Mouse (Mus musculus) cerebellum, adult 2 months (tissue): Measurements from ENCODE around the gene Sult2b1. TPM values are rescaled to one million over a fixed set of nuclear protein-coding genes. Genes with fewer than 3 reads are reported as not detected.

Experiments
- DNase-seq, 2 experiments: peaks; one replicate each; pipeline ENCODE4 v3.0.0; 2021
- H3K27ac ChIP-seq: fragments of 200-500 bp; 2 replicates; pipeline ENCODE4 v1.5.1; 2012; ENCODE audit warnings: low read length, control low read depth, inconsistent platforms; ENCODE audit not compliant: insufficient read depth
- H3K27me3 ChIP-seq: fragments of 200-500 bp; 2 replicates; pipeline ENCODE4 v1.6.1; 2012; ENCODE audit warnings: inconsistent platforms, mild to moderate bottlenecking, low read length, moderate library complexity; ENCODE audit not compliant: control insufficient read depth, insufficient read depth
- H3K4me1 ChIP-seq: fragments of 200-500 bp; 2 replicates; pipeline ENCODE4 v1.6.1; 2011; ENCODE audit warnings: low read length; ENCODE audit not compliant: control insufficient read depth, insufficient read depth
- H3K4me3 ChIP-seq: fragments of 200-500 bp; replicated peaks from 2 replicates; pipeline ENCODE3; 2011; ENCODE audit warnings: mild to moderate bottlenecking, low read depth, low read length, control low read depth; ENCODE audit not compliant: insufficient read depth
- CTCF ChIP-seq: fragments of 200-500 bp; IDR thresholded peaks from 2 replicates; pipeline ENCODE4 v1.5.1; 2011; ENCODE audit warnings: low read depth, mild to moderate bottlenecking, control low read depth, low read length, moderate library complexity, borderline replicate concordance; ENCODE audit not compliant: insufficient read depth
- POLR2A ChIP-seq: fragments of 200-500 bp; IDR thresholded peaks from 2 replicates; pipeline ENCODE4 v1.6.1; 2011; ENCODE audit warnings: low read length, control low read depth, borderline replicate concordance; ENCODE audit not compliant: insufficient read depth
- WGBS: fragments of 180-500 bp; shearing (Covaris S2); methylation state at CpG from one replicate; pipeline ENCODE4 v1.1.7; 2018; 5-methylcytosine and 5-hydroxymethylcytosine counted together
- polyA plus RNA-seq: library from polyadenylated mRNA; depleted of rRNA; stranded (reverse); fragments of >200 nt; gene quantifications from 2 replicates; pipeline ENCODE4 v1.2.3, GENCODE M21; 2012

Sult2b1 gene
- polyA plus RNA-seq, 1 experiment, result 10.6 TPM

DNA sequence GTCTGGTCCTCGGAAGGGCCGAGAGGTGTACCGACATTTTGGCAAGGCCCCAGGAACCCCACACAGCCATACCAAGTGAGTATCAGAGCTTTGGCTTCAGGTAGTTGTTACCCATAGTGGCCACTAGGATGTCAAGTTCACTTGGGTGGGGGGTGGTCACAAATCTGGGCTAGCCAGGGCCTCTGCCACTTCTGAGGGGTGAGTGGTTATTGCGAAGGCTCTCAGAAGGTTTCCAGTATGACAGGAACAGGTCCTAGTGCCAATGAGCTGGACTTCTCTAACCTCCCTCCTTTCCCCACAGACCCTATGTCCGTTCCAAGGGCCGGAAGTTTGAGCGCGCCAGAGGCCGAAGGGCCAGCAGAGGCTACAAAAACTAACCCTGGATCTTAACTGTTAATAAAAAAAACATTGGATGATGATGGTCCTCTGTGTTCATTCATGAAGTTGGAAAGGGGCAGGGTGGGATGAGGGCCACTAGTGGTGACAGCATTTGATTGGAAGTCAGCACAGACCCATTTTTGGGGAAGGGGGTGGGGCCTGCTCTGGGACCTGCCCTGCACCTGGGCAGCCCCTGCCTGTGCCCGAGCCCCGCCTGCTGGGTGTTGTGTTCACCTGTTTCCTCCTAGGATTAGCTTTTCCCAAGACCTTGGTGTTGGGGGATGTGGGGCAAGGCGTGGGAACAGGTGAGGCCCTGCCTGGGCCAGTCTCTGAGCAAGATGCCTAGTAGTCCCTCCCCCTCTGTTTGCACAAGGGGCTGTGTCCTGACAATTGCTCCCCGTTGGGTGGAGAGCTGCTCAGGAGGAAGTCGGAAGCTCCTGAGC is 63.8 kb downstream of the Sult2b1 start, which contains the start of gene Fam83e:
Fam83e (plus strand) TSS at position 800 of the 821 bp plus-strand sequence.
- H3K4me1 ChIP-seq, result peaks cover 19% of the 10 kb centered on the region
- no peak within 1 kb of the TSS for H3K27ac ChIP-seq
- TF ChIP-seq POLR2A, result no peak
- peak; percentile 7; the same call in 1 of the 2 replicates for TF ChIP-seq CTCF
- 62% methylated on average over 14 of the region's 14 CpGs for WGBS
- DNase-seq, result peak in 1 of 2 experiments; percentile 31
- H3K4me3 ChIP-seq, result no peak within 1 kb of the TSS
- H3K27me3 ChIP-seq, result no peaks in the 10 kb centered on the region

DNA sequence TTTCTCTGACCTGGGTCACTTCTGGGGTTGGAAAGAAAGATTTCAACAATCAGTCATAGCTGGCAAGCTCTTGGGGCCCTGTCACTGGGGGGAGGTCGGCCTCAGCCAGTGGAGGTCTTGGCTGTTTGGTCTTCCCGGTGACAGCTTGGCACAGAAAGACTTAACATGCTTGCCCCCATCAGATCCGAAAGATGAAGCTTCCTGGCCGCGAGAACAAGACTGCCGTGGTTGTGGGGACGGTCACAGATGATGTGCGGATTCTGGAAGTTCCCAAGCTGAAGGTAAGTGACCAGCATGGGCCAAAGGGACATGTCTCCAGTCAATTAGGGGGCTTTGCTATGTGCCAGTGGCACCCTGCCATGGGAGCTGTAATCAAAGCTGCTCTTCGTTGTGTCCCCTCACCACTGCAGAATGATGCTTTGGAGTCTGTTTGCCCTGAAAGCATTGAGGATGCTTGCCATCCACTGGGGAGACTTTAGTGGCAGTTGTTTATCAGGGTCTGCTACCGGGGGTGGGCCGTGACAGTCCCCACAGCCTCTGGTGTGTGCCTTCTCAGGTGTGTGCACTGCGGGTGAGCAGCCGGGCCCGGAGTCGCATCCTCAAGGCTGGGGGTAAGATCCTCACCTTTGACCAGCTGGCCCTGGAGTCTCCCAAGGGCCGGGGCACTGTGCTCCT is 64.6 kb downstream of the Sult2b1 start:
- no peak for TF ChIP-seq POLR2A
- no peak for TF ChIP-seq CTCF
- no peak overlapping the region for H3K27ac ChIP-seq
- no peaks in the 10 kb centered on the region for H3K27me3 ChIP-seq
- WGBS, result 58% methylated on average over 16 of the region's 16 CpGs
- H3K4me1 ChIP-seq, result peaks cover 19% of the 10 kb centered on the region
- H3K4me3 ChIP-seq, result no peak overlapping the region
- DNase-seq, result peak in 1 of 2 experiments; percentile 19

DNA sequence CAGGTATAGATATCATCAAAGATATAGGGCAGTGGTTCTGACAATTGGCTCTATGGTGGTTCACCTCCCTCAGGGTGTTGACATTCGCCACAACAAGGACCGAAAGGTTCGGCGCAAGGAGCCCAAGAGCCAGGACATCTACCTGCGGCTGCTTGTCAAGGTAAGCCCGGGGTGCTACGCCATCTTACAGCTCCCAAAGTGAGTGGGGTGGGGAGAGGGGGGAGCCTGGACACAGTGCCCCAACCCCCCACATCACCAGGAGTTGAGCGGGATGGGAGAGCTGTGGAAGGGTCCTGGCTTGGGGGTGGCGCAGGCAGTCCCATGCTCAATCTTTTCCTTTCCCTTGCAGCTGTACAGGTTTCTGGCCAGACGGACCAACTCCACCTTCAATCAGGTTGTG is 65.3 kb downstream of the Sult2b1 start:
- WGBS, result 77% methylated on average over 10 of the region's 10 CpGs
- no peak overlapping the region for H3K27ac ChIP-seq
- peaks cover 19% of the 10 kb centered on the region for H3K4me1 ChIP-seq
- TF ChIP-seq CTCF (no peak), POLR2A (no peak)
- no peak for DNase-seq
- H3K4me3 ChIP-seq, result no peak overlapping the region
- H3K27me3 ChIP-seq, result no peaks in the 10 kb centered on the region

DNA sequence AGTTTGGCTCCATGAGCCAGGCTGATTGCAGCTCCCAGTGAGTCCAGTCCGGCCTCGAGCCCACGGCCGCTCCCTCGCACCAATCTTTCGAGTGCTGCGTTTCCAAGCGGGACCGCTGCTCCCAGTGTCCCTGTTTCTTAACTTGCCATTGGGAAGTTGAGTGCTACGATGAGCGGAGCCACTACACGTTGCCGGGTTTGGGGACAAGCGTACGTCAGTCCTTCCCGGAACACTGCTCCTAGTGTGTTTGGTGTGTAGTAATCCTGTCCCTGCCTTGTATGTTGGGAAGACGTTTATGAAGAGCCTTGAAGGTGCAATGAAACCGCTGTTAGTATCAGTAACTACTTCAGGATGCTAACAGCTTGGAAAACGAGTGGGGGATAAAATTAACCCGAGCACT is 66.1 kb downstream of the Sult2b1 start:
- DNase-seq, result no peak
- Histone ChIP-seq H3K4me3 (peak overlapping the region; percentile 89), H3K4me1 (peaks cover 19% of the 10 kb centered on the region), H3K27me3 (no peaks in the 10 kb centered on the region), H3K27ac (peak overlapping the region; percentile 11; the same call in 1 of the 2 replicates)
- WGBS, result under 1% methylated on average over 20 of the region's 20 CpGs
- TF ChIP-seq POLR2A (no peak), CTCF (no peak)

DNA sequence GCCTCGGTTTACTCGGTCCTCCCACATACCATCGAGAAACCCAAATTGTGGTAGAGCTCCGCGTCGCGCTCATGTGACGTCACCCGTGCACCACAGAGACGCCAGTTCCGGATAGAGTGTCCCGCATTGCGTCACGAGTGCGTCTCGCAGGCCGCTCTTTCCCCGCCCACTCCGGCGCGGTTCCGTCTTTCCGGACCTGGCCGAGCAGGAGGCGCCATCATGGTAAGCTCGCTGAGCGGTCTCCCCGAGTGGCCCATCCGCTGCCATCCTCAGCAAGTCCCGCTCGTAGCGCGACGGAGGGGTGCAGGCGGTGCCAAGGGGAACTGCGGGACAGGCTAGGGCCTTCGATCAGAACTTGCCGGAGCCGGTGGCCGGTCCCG is 66.6 kb downstream of the Sult2b1 start, which contains the start of gene Sphk2:
Sphk2 (minus strand) TSS at position 85 of the 380 bp plus-strand sequence.
- under 1% methylated on average over 41 of the region's 41 CpGs for WGBS
- peak within 1 kb of the TSS; percentile 81 for H3K27ac ChIP-seq
- no peaks in the 10 kb centered on the region for H3K27me3 ChIP-seq
- peaks cover 19% of the 10 kb centered on the region for H3K4me1 ChIP-seq
- TF ChIP-seq CTCF (no peak), POLR2A (peak; percentile 98)
- peak within 1 kb of the TSS; percentile 89 for H3K4me3 ChIP-seq
- peak; percentile 98 to 99 for DNase-seq

DNA sequence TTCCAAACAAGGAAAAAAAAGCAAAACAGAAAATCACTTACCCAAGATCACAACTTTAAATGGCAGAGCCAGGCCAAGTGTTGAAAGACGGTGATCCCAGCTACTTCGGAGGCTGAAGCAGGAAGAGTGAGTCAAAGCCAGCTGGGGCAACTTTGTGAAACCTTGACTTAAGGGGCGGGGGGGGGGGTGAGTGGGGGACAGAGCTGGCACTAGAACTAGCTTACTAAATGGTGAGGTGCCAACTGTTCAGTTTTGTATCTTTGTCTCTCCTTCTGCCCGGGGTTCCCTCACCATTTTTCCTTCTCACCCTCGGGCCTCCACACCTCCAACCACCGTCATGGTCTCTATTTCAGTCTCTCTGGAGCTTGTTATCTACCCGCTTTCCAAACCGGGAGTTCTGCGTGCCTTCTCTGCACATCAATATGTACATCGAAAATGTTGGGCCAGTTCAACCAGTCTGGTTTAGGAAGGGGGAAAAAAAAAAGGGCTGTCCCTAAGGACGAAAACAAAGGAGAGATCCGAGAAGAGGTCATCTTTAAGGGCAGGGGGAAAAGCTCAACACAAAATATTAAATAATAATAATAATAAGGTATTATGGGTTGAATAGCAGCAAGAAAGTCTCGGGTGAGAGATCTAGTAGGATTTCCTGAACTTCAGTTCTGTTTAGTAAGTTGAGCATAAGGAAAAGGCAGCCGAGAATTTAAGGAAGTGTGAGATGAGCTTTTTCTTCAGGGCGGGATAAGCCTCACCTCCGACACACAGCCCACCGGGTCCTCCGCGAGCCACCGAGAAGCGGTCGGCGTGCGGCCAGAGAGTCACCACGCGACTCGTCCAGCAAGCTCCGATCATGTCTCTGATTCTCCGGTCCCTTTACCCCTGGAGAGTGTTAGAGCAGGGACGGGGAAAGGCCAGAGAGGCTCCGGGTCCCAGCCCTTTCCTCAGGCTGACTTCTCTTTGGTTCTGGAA is 67.2 kb downstream of the Sult2b1 start:
- WGBS, result 8% methylated on average over 31 of the region's 31 CpGs
- no peak for DNase-seq
- Histone ChIP-seq H3K27me3 (no peaks in the 10 kb centered on the region), H3K4me3 (peak overlapping the region; percentile 89), H3K27ac (peak overlapping the region; percentile 81), H3K4me1 (peaks cover 17% of the 10 kb centered on the region)
- TF ChIP-seq POLR2A, result no peak
- TF ChIP-seq CTCF, result no peak

DNA sequence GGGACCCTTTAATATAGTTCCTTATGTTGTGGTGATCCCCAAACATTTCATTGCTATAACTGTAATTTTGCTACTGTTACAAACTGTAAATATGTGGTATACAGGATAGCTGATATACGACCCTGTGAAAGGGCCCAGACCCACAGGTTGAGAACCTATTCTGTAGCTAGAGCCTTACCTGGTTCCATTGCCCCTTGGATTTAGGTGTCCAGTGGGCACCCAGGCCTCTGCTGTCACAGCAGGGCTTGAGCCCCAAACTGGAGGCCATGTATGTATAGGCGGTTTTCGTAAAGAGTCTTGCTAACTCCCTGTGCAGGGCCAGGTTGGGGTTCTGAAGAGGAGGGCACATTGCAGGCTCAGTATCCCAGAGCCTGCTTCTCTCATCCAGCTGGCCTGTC is 68.0 kb downstream of the Sult2b1 start:
- H3K27ac ChIP-seq, result no peak overlapping the region
- no peaks in the 10 kb centered on the region for H3K27me3 ChIP-seq
- TF ChIP-seq POLR2A, result no peak
- no peak for TF ChIP-seq CTCF
- WGBS, result 88% methylated on average over 3 of the region's 3 CpGs
- no peak overlapping the region for H3K4me3 ChIP-seq
- no peak for DNase-seq
- peaks cover 20% of the 10 kb centered on the region for H3K4me1 ChIP-seq
